Mouse (Mus musculus): Measurements from ENCODE around the gene 2310011J03Rik. TPM values are rescaled to one million over a fixed set of nuclear protein-coding genes. Genes with fewer than 3 reads are reported as not detected.
A peak's percentile ranks its signal among the peaks of the same experiment; 100 is the strongest.

Gene 2310011J03Rik
- polyA plus RNA-seq, 1 experiment = 40.6 TPM

- DNase-seq (ENCODE audit: low read depth in 1 of 2, low spot score in 2 of 2) = no peak
- no peaks in the 10 kb centered on the region for H3K27me3 ChIP-seq (ENCODE audit: control insufficient read depth, insufficient read depth, low read length)
- H3K27ac ChIP-seq (ENCODE audit: insufficient read depth, low read length) = no peak overlapping the region; the same call in 1 of the 2 replicates
- no peak overlapping the region for H3K4me3 ChIP-seq (ENCODE audit: extremely low read depth, insufficient read depth, insufficient read length)
- no peaks in the 10 kb centered on the region; the same call in 1 of the 2 replicates for H3K4me1 ChIP-seq (ENCODE audit: control insufficient read depth, insufficient read depth, insufficient read length)
- H3K36me3 ChIP-seq (ENCODE audit: control insufficient read depth, insufficient read depth, low read length) = no peaks in the 10 kb centered on the region
- 72% methylated on average over 5 of the region's 5 CpGs for WGBS
- TF ChIP-seq POLR2A (IDR thresholded peaks at IDR 0.05; ENCODE audit: low read depth, low read length) = no peak
- no peak for TF ChIP-seq CTCF (IDR thresholded peaks at IDR 0.05; ENCODE audit: extremely low read depth, insufficient read depth, insufficient read length, insufficient replicate concordance)
Measured at GRCm38 (mm10) chr10:80332525-80332989, 12.2 kb upstream of the 2310011J03Rik start.

DNA sequence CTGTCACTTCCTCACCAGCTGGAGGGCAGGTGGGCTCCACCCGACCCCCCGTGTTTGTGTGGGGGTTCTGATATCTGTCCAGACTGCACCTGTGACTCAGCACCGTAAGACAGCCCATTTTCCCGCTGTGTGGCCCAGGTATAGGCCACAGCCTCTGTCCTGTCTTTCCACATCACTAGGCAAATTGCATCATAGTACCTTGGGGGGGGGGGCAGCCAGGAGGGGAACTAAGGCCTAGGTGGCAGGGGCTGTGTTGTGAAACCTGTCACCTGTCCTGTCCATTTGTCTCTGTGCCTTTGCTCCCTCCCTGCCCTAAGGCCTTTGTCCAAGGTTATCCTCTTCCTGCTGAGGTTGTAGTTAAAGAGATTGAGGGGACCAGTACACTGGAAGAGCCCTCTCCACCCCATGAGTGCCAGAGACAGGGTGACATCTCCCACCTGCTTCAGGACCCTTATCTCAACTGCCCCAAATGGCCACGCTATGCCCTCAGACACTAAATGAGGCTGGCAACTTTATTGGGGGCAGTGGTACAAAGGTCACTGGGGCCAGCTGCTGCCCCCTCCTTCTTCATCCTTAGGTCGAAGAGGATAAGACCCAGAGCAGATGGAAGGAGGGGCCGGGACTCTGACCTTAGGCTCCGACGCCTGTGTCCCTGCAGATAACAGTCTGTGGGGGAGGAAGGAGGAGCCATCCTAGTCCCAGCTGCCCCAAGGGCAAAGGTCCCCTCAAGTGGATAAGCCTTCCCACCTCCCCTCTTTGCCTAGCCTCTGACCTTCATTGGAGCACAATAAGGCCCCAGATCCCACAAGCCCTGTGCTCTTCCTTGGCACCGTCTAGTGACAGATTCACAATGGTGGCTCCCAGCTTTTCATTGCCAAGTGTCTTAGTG, 11.5 kb upstream of the 2310011J03Rik start:
- Histone ChIP-seq H3K4me3 (ENCODE audit: extremely low read depth, insufficient read depth, insufficient read length) (no peak overlapping the region), H3K4me1 (ENCODE audit: control insufficient read depth, insufficient read depth, insufficient read length) (no peaks in the 10 kb centered on the region; the same call in 1 of the 2 replicates), H3K27ac (ENCODE audit: insufficient read depth, low read length) (no peak overlapping the region; the same call in 1 of the 2 replicates), H3K36me3 (ENCODE audit: control insufficient read depth, insufficient read depth, low read length) (no peaks in the 10 kb centered on the region), H3K27me3 (ENCODE audit: control insufficient read depth, insufficient read depth, low read length) (no peaks in the 10 kb centered on the region)
- TF ChIP-seq CTCF (IDR thresholded peaks at IDR 0.05; ENCODE audit: extremely low read depth, insufficient read depth, insufficient read length, insufficient replicate concordance) (no peak), POLR2A (IDR thresholded peaks at IDR 0.05; ENCODE audit: low read depth, low read length) (no peak)
- WGBS = 76% methylated on average over 10 of the region's 10 CpGs
- DNase-seq (ENCODE audit: low read depth in 1 of 2, low spot score in 2 of 2) = no peak

- 77% methylated on average over 2 of the region's 2 CpGs for WGBS
- no peak for DNase-seq (ENCODE audit: low read depth in 1 of 2, low spot score in 2 of 2)
- H3K36me3 ChIP-seq (ENCODE audit: control insufficient read depth, insufficient read depth, low read length) = no peaks in the 10 kb centered on the region
- no peak for TF ChIP-seq CTCF (IDR thresholded peaks at IDR 0.05; ENCODE audit: extremely low read depth, insufficient read depth, insufficient read length, insufficient replicate concordance)
- no peak for TF ChIP-seq POLR2A (IDR thresholded peaks at IDR 0.05; ENCODE audit: low read depth, low read length)
- H3K4me3 ChIP-seq (ENCODE audit: extremely low read depth, insufficient read depth, insufficient read length) = no peak overlapping the region
- no peaks in the 10 kb centered on the region for H3K27me3 ChIP-seq (ENCODE audit: control insufficient read depth, insufficient read depth, low read length)
- no peak overlapping the region for H3K27ac ChIP-seq (ENCODE audit: insufficient read depth, low read length)
- H3K4me1 ChIP-seq (ENCODE audit: control insufficient read depth, insufficient read depth, insufficient read length) = no peaks in the 10 kb centered on the region; the same call in 1 of the 2 replicates
Measured at GRCm38 (mm10) chr10:80330888-80331287, 10.6 kb upstream of the 2310011J03Rik start.

DNA sequence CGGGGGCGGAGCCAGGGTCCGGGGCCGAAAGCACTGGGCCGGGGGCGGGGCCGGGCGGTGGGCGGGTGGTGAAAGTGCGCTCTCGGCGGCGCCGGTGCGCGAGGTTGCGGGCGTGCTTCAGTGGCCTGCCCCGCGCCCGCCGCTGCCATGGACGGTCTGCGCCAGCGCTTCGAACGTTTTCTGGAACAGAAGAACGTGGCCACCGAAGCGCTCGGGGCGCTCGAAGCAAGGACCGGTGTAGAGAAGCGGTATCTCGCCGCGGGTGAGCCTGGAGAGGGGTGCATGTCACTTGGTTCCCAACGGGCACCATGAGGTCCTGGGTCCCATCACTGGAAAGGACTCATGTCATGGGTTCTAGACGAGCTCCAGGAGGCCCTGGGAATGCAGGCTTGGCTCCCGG, 9.7 kb upstream of the 2310011J03Rik start:
- Histone ChIP-seq H3K27me3 (ENCODE audit: control insufficient read depth, insufficient read depth, low read length) (no peaks in the 10 kb centered on the region), H3K4me3 (ENCODE audit: extremely low read depth, insufficient read depth, insufficient read length) (peak overlapping the region; percentile 54; the same call in 1 of the 2 replicates), H3K4me1 (ENCODE audit: control insufficient read depth, insufficient read depth, insufficient read length) (no peaks in the 10 kb centered on the region; the same call in 1 of the 2 replicates), H3K36me3 (ENCODE audit: control insufficient read depth, insufficient read depth, low read length) (no peaks in the 10 kb centered on the region), H3K27ac (ENCODE audit: insufficient read depth, low read length) (no peak overlapping the region)
- no peak for DNase-seq (ENCODE audit: low read depth in 1 of 2, low spot score in 2 of 2)
- no peak for TF ChIP-seq POLR2A (IDR thresholded peaks at IDR 0.05; ENCODE audit: low read depth, low read length)
- TF ChIP-seq CTCF (IDR thresholded peaks at IDR 0.05; ENCODE audit: extremely low read depth, insufficient read depth, insufficient read length, insufficient replicate concordance) = no peak
- WGBS = 4% methylated on average over 35 of the region's 41 CpGs

DNA sequence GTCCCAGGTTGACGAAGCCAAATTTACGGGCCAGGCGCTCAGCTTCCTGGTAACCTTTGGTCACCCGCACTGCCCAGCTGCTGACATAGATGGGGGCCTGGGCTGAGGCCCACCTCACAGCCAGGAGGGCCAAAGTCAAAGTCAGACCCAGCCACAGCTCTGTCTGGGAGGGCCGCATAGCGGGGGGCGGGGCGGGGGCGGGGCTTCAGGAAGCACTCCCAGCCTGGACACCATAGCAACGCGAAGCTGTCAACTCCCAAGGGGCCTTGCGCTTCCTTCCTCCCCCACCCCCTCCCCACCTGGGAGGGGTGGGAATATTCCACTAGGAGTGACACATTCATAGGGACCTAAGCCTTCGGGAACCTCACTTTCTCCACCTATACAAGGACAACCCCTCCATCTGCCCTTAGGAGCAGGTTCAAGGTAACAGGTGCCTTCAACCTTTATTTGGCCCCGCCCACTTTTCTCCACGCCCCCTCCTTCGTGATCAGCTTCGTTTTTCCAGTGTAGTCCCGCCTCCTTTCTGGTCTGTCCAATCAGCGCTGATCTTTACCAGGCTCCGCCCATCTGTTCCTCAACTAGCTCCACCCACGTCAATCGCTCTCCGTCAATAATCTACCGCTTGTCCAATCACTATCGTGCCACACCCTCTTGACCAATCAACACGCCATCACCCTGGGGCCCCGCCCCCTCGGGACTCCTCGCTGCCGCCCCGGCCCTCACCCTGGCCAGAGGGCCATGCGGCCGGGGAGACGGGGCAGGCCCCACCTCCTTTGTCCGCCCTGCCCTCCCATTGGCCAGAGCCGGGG, 9.1 kb upstream of the 2310011J03Rik start, which contains the start of the genes Pcsk4 and Reep6:
Gene Pcsk4, minus strand, starts transcription at position 226 of the 809 bp plus-strand sequence.
Gene Reep6, plus strand, starts transcription at position 681 of the 809 bp plus-strand sequence.
- H3K27ac ChIP-seq (ENCODE audit: insufficient read depth, low read length) = no peak within 1 kb of the TSS
- no peaks in the 10 kb centered on the region for H3K27me3 ChIP-seq (ENCODE audit: control insufficient read depth, insufficient read depth, low read length)
- WGBS = 10% methylated on average over 36 of the region's 36 CpGs
- peak; percentile 87 to 88 for DNase-seq (ENCODE audit: low read depth in 1 of 2, low spot score in 2 of 2)
- peak within 1 kb of the TSS; percentile 54; the same call in 1 of the 2 replicates for H3K4me3 ChIP-seq (ENCODE audit: extremely low read depth, insufficient read depth, insufficient read length)
- H3K36me3 ChIP-seq (ENCODE audit: control insufficient read depth, insufficient read depth, low read length) = no peaks in the 10 kb centered on the region
- TF ChIP-seq POLR2A (IDR thresholded peaks at IDR 0.05; ENCODE audit: low read depth, low read length) (no peak), CTCF (IDR thresholded peaks at IDR 0.05; ENCODE audit: extremely low read depth, insufficient read depth, insufficient read length, insufficient replicate concordance) (no peak)
- H3K4me1 ChIP-seq (ENCODE audit: control insufficient read depth, insufficient read depth, insufficient read length) = no peaks in the 10 kb centered on the region; the same call in 1 of the 2 replicates

DNA sequence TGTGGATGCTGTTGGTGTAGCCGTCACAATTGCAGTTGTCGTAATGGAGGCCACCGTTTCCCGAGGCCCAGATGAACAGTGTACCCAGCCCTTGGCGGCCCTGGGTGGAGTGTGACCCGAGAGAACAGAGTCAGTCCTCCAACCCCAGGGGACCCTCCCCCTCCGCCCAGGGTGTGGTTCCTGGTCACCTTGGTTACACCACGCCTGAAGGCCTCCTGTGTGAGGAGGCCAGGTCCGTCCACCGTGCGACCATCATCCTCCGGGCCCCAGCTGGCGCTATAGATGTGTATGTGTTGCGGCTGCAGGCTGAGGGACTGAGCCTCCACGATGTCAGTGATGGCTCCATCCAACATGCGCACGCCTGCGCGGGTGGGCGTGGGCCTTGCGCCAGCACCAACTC, 4.7 kb upstream of the 2310011J03Rik start:
- Histone ChIP-seq H3K27me3 (ENCODE audit: control insufficient read depth, insufficient read depth, low read length) (no peaks in the 10 kb centered on the region), H3K36me3 (ENCODE audit: control insufficient read depth, insufficient read depth, low read length) (no peaks in the 10 kb centered on the region), H3K27ac (ENCODE audit: insufficient read depth, low read length) (no peak overlapping the region), H3K4me1 (ENCODE audit: control insufficient read depth, insufficient read depth, insufficient read length) (peaks cover 25% of the 10 kb centered on the region), H3K4me3 (ENCODE audit: extremely low read depth, insufficient read depth, insufficient read length) (no peak overlapping the region)
- WGBS = 87% methylated on average over 21 of the region's 21 CpGs
- TF ChIP-seq POLR2A (IDR thresholded peaks at IDR 0.05; ENCODE audit: low read depth, low read length) (no peak), CTCF (IDR thresholded peaks at IDR 0.05; ENCODE audit: extremely low read depth, insufficient read depth, insufficient read length, insufficient replicate concordance) (no peak)
- DNase-seq (ENCODE audit: low read depth in 1 of 2, low spot score in 2 of 2) = no peak

Measured in spleen, adult 2 months (tissue).